Comparison of ENCODE assay signal across 14 mouse cellular contexts in genomic region chr11:78166640-78167039, GRCm38 (mm10). TPM values are rescaled to one million over a fixed set of nuclear protein-coding genes. Genes with fewer than 3 reads are reported as not detected.
DNase-seq lines count a peak whose midpoint lies in the region; ATAC-seq and TF ChIP-seq lines count a peak whose summit lies in the region.
"Had no signal": no experiment of that assay in that cellular context is flagged by ENCODE, and none has a peak within 500 bp of the region (broad histone marks: within the 10 kb centered on the region; RNA-seq: fewer than 3 reads in every experiment).

No protein-coding gene starts in this region.

- no peaks in the 10 kb centered on the region for H3K27me3 ChIP-seq in kidney, embryonic 14.5 days (ENCODE audit: control insufficient read depth, insufficient read depth, low read length)
- H3K27me3 ChIP-seq in ES-Bruce4 (ENCODE audit: control insufficient read depth, insufficient read depth, low read length, poor library complexity, severe bottlenecking): no peaks in the 10 kb centered on the region
- peaks cover 14% of the 10 kb centered on the region for H3K27me3 ChIP-seq in embryonic facial prominence, embryonic 10.5 days (replicated peaks; ENCODE audit: low read depth, poor library complexity, severe bottlenecking)
- no peaks in the 10 kb centered on the region for H3K27me3 ChIP-seq in liver, embryonic 12.5 days (replicated peaks)
- no peaks in the 10 kb centered on the region for H3K27me3 ChIP-seq in midbrain, embryonic 15.5 days (replicated peaks)
- H3K27me3 ChIP-seq: embryonic facial prominence, embryonic 12.5 days had no signal

- no peak for DNase-seq in kidney, adult 11 months
- no peak for DNase-seq in embryonic facial prominence, embryonic 10.5 days (ENCODE audit: low spot score)
- no peak for DNase-seq in thymus, postnatal 25 days
- DNase-seq: cerebellum, postnatal 10 days; heart, postnatal 36 days had no signal

- H3K9me3 ChIP-seq in kidney, embryonic 14.5 days (ENCODE audit: control insufficient read depth, low read length): no peaks in the 10 kb centered on the region
- H3K9me3 ChIP-seq in ES-Bruce4 (replicated peaks; ENCODE audit: control insufficient read depth, insufficient read depth, low read length, poor library complexity, severe bottlenecking): no peaks in the 10 kb centered on the region
- H3K9me3 ChIP-seq in embryonic facial prominence, embryonic 10.5 days: no peaks in the 10 kb centered on the region
- H3K9me3 ChIP-seq in liver, embryonic 12.5 days (replicated peaks): no peaks in the 10 kb centered on the region
- H3K9me3 ChIP-seq in midbrain, embryonic 15.5 days: no peaks in the 10 kb centered on the region
- H3K9me3 ChIP-seq: embryonic facial prominence, embryonic 12.5 days had no signal

- H3K4me2 ChIP-seq in kidney, embryonic 14.5 days (replicated peaks; ENCODE audit: low read depth, low read length): no peak overlapping the region
- H3K4me2 ChIP-seq in liver, embryonic 12.5 days: peak overlapping the region; percentile 100; the same call in 1 of the 2 replicates
- H3K4me2 ChIP-seq in midbrain, embryonic 15.5 days: no peak overlapping the region

- H3K4me3 ChIP-seq in kidney, embryonic 14.5 days (ENCODE audit: low read length): no peak overlapping the region
- H3K4me3 ChIP-seq in ES-Bruce4 (ENCODE audit: low read depth, low read length): no peak overlapping the region
- peak overlapping the region; percentile 84; the same call in 1 of the 2 replicates for H3K4me3 ChIP-seq in embryonic facial prominence, embryonic 10.5 days
- H3K4me3 ChIP-seq in liver, embryonic 12.5 days: no peak overlapping the region
- no peak overlapping the region for H3K4me3 ChIP-seq in midbrain, embryonic 15.5 days

- H3K9ac ChIP-seq in kidney, embryonic 14.5 days (ENCODE audit: low read depth, low read length): peak overlapping the region; percentile 4; the same call in 1 of the 2 replicates
- peak overlapping the region; percentile 96 for H3K9ac ChIP-seq in ES-Bruce4 (ENCODE audit: low read depth, poor library complexity, severe bottlenecking)
- H3K9ac ChIP-seq in liver, embryonic 12.5 days: peak overlapping the region; percentile 29
- no peak overlapping the region for H3K9ac ChIP-seq in midbrain, embryonic 15.5 days

- peaks cover 9% of the 10 kb centered on the region for H3K36me3 ChIP-seq in kidney, embryonic 14.5 days (ENCODE audit: control insufficient read depth, insufficient read depth, low read length)
- H3K36me3 ChIP-seq in ES-Bruce4 (ENCODE audit: control insufficient read depth, insufficient read depth, low read length, poor library complexity, severe bottlenecking): peaks cover 7% of the 10 kb centered on the region
- H3K36me3 ChIP-seq in embryonic facial prominence, embryonic 10.5 days (replicated peaks): peaks cover 41% of the 10 kb centered on the region
- peaks cover 38% of the 10 kb centered on the region for H3K36me3 ChIP-seq in liver, embryonic 12.5 days
- H3K36me3 ChIP-seq in midbrain, embryonic 15.5 days (replicated peaks): 0 out of 2 replicates have a peak, but pooled peaks cover 3% of the 10 kb centered on the region

- 73% methylated on average over 6 of the region's 6 CpGs for WGBS in kidney, embryonic 14.5 days
- 58% methylated on average over 6 of the region's 6 CpGs for WGBS in embryonic facial prominence, embryonic 10.5 days
- WGBS in liver, embryonic 12.5 days (ENCODE audit: insufficient replicate concordance): 61% methylated on average over 6 of the region's 6 CpGs
- WGBS in midbrain, embryonic 15.5 days: 67% methylated on average over 6 of the region's 6 CpGs

- peaks cover 34% of the 10 kb centered on the region for H3K4me1 ChIP-seq in kidney, embryonic 14.5 days (ENCODE audit: control insufficient read depth, insufficient read depth, low read length)
- H3K4me1 ChIP-seq in ES-Bruce4 (ENCODE audit: control insufficient read depth, insufficient read depth, low read length): peaks cover 11% of the 10 kb centered on the region
- peaks cover 55% of the 10 kb centered on the region for H3K4me1 ChIP-seq in embryonic facial prominence, embryonic 10.5 days
- peaks cover 88% of the 10 kb centered on the region for H3K4me1 ChIP-seq in liver, embryonic 12.5 days
- peaks cover 31% of the 10 kb centered on the region for H3K4me1 ChIP-seq in midbrain, embryonic 15.5 days

- ATAC-seq in kidney, embryonic 14.5 days (ENCODE audit: low FRiP score, low TSS enrichment): no peak
- no peak for ATAC-seq in liver, embryonic 12.5 days
- no peak for ATAC-seq in midbrain, embryonic 15.5 days (replicated peaks)
- no peak for ATAC-seq in monocyte, adult 5-6 weeks (replicated peaks; ENCODE audit: insufficient number of reproducible peaks, low FRiP score, low TSS enrichment, poor library complexity, severe bottlenecking)
- ATAC-seq: activated CD4-positive, CD25-positive, alpha-beta regulatory T cell, adult 4 months; midbrain, embryonic 16.5 days had no signal

- H3K27ac ChIP-seq in kidney, embryonic 14.5 days (ENCODE audit: low read depth, low read length): peak overlapping the region; percentile 89; the same call in 1 of the 2 replicates
- H3K27ac ChIP-seq in ES-Bruce4 (ENCODE audit: insufficient read depth, low read length): peak overlapping the region; percentile 96
- peak overlapping the region; percentile 98; the same call in 1 of the 2 replicates for H3K27ac ChIP-seq in embryonic facial prominence, embryonic 10.5 days (replicated peaks)
- peak overlapping the region; percentile 93 for H3K27ac ChIP-seq in liver, embryonic 12.5 days
- H3K27ac ChIP-seq in midbrain, embryonic 15.5 days: no peak overlapping the region
- H3K27ac ChIP-seq: macrophage had no signal

- TF ChIP-seq POLR2A in ES-Bruce4 (IDR thresholded peaks at IDR 0.05; ENCODE audit: insufficient read depth, low read length): no peak

- TF ChIP-seq CTCF in ES-Bruce4 (IDR thresholded peaks at IDR 0.05; ENCODE audit: low read depth, low read length): no peak

- no peak for TF ChIP-seq EP300 in ES-Bruce4 (IDR thresholded peaks at IDR 0.05; ENCODE audit: insufficient read depth, low read depth, low read length)

RNA-seq across cellular contexts. Expression of gene Traf4, which starts 1.3 kb away (rescaled TPM):
- 68.2 and 111 TPM in 2 replicates for polyA plus RNA-seq in kidney, embryonic 14.5 days (2014; fragmentation: Nextera tagmentation; extraction: Ambion mirVana)
- polyA plus RNA-seq in ES-Bruce4 (2011; ENCODE audit: insufficient read depth, insufficient read length, low read depth, missing spikeins): 87.4 and 99.3 TPM in 2 replicates
- polyA plus RNA-seq in embryonic facial prominence, embryonic 10.5 days (2016; fragmentation: Nextera tagmentation; extraction: Ambion mirVana): 151 and 157 TPM in 2 replicates
- 45.4 and 47.6 TPM in 2 replicates for polyA plus RNA-seq in liver, embryonic 12.5 days (2016; fragmentation: Nextera tagmentation; extraction: Ambion mirVana)
- 101 and 107 TPM in 2 replicates for polyA plus RNA-seq in midbrain, embryonic 15.5 days (2015; fragmentation: Nextera tagmentation; extraction: Ambion mirVana)
- total RNA-seq in monocyte, adult 5-6 weeks (2017): 3.6 to 4.9 TPM (median 3.6 TPM) in 3 replicates

RNA-seq across cellular contexts. Expression of gene Nek8, which starts 9.8 kb away (rescaled TPM):
- 15.8 and 20.6 TPM in 2 replicates for polyA plus RNA-seq in kidney, embryonic 14.5 days (2014; fragmentation: Nextera tagmentation; extraction: Ambion mirVana)
- 18.1 and 20.0 TPM in 2 replicates for polyA plus RNA-seq in ES-Bruce4 (2011; ENCODE audit: insufficient read depth, insufficient read length, low read depth, missing spikeins)
- 13.5 and 15.3 TPM in 2 replicates for polyA plus RNA-seq in embryonic facial prominence, embryonic 10.5 days (2016; fragmentation: Nextera tagmentation; extraction: Ambion mirVana)
- 12.2 and 13.7 TPM in 2 replicates for polyA plus RNA-seq in liver, embryonic 12.5 days (2016; fragmentation: Nextera tagmentation; extraction: Ambion mirVana)
- polyA plus RNA-seq in midbrain, embryonic 15.5 days (2015; fragmentation: Nextera tagmentation; extraction: Ambion mirVana): 6.5 and 7.3 TPM in 2 replicates
- total RNA-seq in monocyte, adult 5-6 weeks (2017): 2.5 to 4.3 TPM (median 2.8 TPM) in 3 replicates

RNA-seq across cellular contexts. Expression of gene Tlcd1, which starts 9.9 kb away (rescaled TPM):
- polyA plus RNA-seq in kidney, embryonic 14.5 days (2014; fragmentation: Nextera tagmentation; extraction: Ambion mirVana): 23.1 and 28.1 TPM in 2 replicates
- polyA plus RNA-seq in ES-Bruce4 (2011; ENCODE audit: insufficient read depth, insufficient read length, low read depth, missing spikeins): 12.2 and 13.2 TPM in 2 replicates
- polyA plus RNA-seq in embryonic facial prominence, embryonic 10.5 days (2016; fragmentation: Nextera tagmentation; extraction: Ambion mirVana): 8.8 and 9.2 TPM in 2 replicates
- polyA plus RNA-seq in liver, embryonic 12.5 days (2016; fragmentation: Nextera tagmentation; extraction: Ambion mirVana): 62.6 and 67.1 TPM in 2 replicates
- 7.4 and 7.6 TPM in 2 replicates for polyA plus RNA-seq in midbrain, embryonic 15.5 days (2015; fragmentation: Nextera tagmentation; extraction: Ambion mirVana)
- 2.5 to 4.6 TPM (median 2.9 TPM) in 3 replicates for total RNA-seq in monocyte, adult 5-6 weeks (2017)

RNA-seq across cellular contexts. Expression of gene Rpl23a, which starts 16.7 kb away (rescaled TPM):
- polyA plus RNA-seq in kidney, embryonic 14.5 days (2014; fragmentation: Nextera tagmentation; extraction: Ambion mirVana): 1,650 and 2,291 TPM in 2 replicates
- 2,740 and 2,914 TPM in 2 replicates for polyA plus RNA-seq in ES-Bruce4 (2011; ENCODE audit: insufficient read depth, insufficient read length, low read depth, missing spikeins)
- 1,123 and 1,138 TPM in 2 replicates for polyA plus RNA-seq in embryonic facial prominence, embryonic 10.5 days (2016; fragmentation: Nextera tagmentation; extraction: Ambion mirVana)
- polyA plus RNA-seq in liver, embryonic 12.5 days (2016; fragmentation: Nextera tagmentation; extraction: Ambion mirVana): 1,112 and 1,156 TPM in 2 replicates
- 695 and 703 TPM in 2 replicates for polyA plus RNA-seq in midbrain, embryonic 15.5 days (2015; fragmentation: Nextera tagmentation; extraction: Ambion mirVana)
- total RNA-seq in monocyte, adult 5-6 weeks (2017): 1,700 to 2,580 TPM (median 2,203 TPM) in 3 replicates

RNA-seq across cellular contexts. Expression of gene Rab34, which starts 21.6 kb away (rescaled TPM):
- polyA plus RNA-seq in kidney, embryonic 14.5 days (2014; fragmentation: Nextera tagmentation; extraction: Ambion mirVana): 128 and 156 TPM in 2 replicates
- 33.1 and 36.1 TPM in 2 replicates for polyA plus RNA-seq in ES-Bruce4 (2011; ENCODE audit: insufficient read depth, insufficient read length, low read depth, missing spikeins)
- polyA plus RNA-seq in embryonic facial prominence, embryonic 10.5 days (2016; fragmentation: Nextera tagmentation; extraction: Ambion mirVana): 107 and 123 TPM in 2 replicates
- polyA plus RNA-seq in liver, embryonic 12.5 days (2016; fragmentation: Nextera tagmentation; extraction: Ambion mirVana): 20.3 and 24.0 TPM in 2 replicates
- 56.3 and 61.5 TPM in 2 replicates for polyA plus RNA-seq in midbrain, embryonic 15.5 days (2015; fragmentation: Nextera tagmentation; extraction: Ambion mirVana)
- not detected in 3 replicates for total RNA-seq in monocyte, adult 5-6 weeks (2017)
- polyA plus RNA-seq: activated CD4-positive, CD25-positive, alpha-beta regulatory T cell, adult 4 months had no signal
